Mouse (Mus musculus) neural tube, embryonic 10.5 days (tissue): ENCODE data around the gene Stat3.

Experiments
- DNase-seq: peaks from one replicate; pipeline ENCODE4 v3.0.0-alpha.2; 2017; ENCODE audit warnings: low spot score; ENCODE audit errors: extremely low spot score

Gene Stat3

DNA sequence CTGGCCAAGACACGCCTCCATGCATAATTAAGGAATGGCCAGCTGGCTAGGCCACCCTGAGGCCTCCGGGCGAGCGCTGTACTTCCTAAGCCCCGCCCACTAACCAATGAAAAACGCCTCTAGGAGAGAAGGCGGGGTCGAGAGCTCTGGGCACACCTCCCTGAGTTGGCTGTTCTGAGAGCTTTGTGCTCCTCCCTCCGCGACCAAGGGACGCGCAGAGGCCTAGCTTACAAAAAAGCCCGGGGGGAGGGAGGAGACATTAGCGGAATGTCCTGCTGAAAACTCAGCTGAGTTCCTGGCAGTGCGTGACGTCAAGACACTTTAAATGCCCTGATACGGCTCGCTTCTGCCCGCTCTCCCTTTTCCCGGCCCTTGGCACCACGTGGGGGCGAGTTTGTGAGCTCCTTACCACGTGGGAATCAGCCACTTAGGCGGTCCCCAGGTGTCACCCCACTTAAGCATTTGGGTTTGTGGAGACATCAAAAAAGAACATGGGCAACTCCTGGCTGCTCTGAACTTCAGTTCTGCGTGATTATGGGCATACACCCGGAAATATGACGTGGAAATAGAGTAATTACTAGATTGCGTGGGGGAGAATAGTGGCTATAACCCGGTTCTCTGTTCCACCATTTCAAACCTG lies at the start of gene Stat3:
Gene Stat3 (minus strand): TSS at position 29 of the 640 bp plus-strand sequence.
- DNase-seq: peak; percentile 100

GRCm38 (mm10) chr11:100988674-100989073 lies 49.3 kb upstream of the Stat3 start:
- no peak for DNase-seq

DNA sequence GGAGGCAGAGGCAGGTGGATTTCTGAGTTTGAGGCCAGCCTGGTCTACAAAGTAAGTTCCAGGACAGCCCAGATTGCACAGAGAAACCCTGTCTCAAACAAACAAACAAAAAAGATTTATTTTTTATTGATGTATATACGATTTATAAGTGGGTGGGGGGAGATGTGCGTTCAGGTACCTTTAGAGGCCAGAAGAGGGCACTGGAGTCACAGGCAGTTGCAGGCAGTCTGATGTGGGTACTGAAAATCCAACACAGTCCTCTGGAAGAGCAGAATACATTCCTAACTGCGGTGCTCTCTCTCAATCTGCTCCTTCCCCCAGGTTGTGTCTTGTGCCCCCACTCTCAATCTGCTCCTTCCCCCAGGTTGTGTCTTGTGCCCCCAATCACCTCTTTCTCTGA lies 46.3 kb upstream of the Stat3 start:
- DNase-seq: no peak

- DNase-seq: no peak
Observed at GRCm38 (mm10) chr11:100983778-100984131, 44.4 kb upstream of the Stat3 start.

- DNase-seq: peak; percentile 91
Observed at GRCm38 (mm10) chr11:100983125-100983777, 43.9 kb upstream of the Stat3 start.

DNA sequence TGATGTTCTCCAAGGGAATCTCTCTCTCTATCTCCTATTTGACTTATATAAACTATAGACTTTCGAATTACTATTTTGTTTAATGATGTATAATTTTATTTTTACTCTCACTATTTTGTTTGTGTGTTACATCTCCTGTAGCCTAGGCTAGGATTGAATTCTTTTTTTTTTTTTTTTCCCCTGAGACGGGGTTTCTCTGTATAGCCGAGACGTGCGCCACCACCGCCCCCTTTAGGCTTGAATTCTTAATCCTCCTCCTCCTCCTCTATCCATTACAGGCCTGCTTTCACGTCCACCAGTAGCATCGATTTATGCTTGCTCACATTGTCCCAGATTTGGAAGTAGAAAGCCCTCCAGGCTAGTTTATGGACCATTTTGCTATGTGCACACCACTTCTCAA lies 42.7 kb upstream of the Stat3 start:
- DNase-seq: peak; percentile 12

GRCm38 (mm10) chr11:100981236-100981635 lies 41.9 kb upstream of the Stat3 start:
- DNase-seq: no peak

DNA sequence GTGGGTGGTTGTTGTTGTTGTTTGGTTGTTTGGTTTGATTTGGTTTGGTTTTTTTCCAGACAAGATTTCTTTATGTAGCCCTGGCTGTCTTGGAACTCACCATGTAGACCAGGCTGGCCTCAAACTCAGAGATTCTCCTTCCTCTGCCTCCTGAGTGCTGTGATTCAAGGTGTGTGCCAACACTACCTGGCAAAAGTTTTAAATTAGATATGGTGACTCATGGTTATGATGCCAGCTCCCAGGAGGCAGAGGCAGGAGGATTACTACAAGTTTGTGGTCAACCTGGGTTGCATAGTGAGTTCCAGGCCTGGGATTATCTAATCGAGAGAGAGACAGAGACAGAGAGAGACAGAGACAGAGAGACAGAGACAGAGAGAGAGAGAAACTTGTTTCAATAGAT lies 41.1 kb upstream of the Stat3 start:
- no peak for DNase-seq

DNA sequence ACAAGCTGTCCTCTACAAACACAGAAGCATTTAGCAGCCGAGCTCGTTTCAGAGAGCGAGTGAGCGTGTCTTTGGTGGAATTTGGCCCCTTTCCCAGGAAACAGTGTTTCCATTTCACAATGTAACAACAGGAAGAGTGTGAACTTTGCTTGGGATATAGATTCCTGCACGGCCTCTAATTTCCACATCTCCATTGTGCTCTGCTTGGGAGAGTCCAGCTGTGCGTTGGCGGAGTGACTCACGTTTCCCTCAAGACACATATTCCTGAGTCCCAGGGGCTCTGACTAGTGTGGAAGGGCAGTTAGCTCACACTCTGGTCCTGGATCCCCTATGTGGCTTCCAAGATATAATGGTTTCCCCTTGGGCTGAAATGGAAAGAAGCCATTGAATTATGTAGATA lies 40.5 kb upstream of the Stat3 start:
- DNase-seq: no peak

DNA sequence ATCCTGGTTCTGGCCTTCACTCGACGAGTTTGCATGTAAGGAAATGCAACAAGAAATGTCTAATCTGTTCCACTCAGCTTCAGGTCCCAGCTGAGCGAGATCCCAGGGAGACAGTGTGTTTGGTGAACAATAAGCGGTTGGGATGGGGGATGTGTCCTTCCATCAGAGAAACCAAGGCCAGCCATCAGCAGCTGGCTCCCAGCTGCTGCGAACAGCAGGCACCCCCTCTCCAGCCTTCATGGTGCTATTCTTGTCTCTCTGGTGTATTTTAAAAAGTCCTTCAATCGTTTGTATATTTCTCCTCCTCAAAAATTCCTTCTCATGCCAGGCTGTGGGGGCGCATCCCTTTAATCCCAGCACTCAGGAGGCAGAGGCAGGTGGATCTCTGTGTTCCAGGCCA lies 35.9 kb upstream of the Stat3 start:
- DNase-seq: no peak

- no peak for DNase-seq
Observed at GRCm38 (mm10) chr11:100974381-100974970, 35.1 kb upstream of the Stat3 start.

GRCm38 (mm10) chr11:100973245-100973644 lies 33.9 kb upstream of the Stat3 start:
- DNase-seq: no peak

DNA sequence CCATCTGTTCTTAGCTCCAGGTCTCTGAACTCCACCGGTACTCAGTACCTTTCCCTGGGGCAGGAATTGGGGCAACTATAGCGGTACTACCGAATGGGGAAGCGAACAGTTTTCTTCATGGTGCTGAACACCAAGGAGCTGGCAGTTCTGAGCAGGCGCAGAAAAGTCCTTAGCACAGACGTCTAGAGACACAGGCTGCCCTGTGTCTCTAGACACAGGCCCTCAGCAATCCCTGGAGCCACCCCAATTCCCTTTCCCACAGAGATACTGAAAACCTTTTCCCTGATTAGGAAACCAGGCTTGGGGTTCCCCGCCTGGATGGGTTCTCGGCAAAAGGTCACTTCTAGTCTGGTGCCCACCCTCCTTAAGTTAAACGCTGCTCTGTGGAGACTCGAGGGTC lies 32.1 kb upstream of the Stat3 start:
- DNase-seq: no peak

DNA sequence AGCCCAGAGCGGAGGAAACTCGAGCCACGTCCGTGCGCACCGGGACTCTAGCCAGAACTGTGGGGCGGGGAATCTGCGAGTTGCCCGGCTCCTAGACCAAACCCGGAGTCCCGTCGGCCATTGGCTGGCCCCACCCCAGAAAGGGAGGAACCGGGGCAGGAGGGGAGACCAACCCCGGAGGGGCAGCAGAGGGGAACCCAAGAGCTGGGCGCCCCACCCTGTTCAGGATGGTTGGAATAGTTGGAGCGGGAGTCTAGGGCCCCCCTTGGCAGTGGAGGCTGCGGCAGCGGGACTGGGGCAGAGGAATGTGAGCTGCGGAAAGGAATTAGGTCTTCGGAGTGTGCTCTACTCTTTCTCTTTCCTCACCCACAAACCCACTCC lies 31.2 kb upstream of the Stat3 start, which contains the start of gene Cavin1:
Gene Cavin1 (minus strand): TSS at position 331 of the 381 bp plus-strand sequence.
- no peak for DNase-seq

DNA sequence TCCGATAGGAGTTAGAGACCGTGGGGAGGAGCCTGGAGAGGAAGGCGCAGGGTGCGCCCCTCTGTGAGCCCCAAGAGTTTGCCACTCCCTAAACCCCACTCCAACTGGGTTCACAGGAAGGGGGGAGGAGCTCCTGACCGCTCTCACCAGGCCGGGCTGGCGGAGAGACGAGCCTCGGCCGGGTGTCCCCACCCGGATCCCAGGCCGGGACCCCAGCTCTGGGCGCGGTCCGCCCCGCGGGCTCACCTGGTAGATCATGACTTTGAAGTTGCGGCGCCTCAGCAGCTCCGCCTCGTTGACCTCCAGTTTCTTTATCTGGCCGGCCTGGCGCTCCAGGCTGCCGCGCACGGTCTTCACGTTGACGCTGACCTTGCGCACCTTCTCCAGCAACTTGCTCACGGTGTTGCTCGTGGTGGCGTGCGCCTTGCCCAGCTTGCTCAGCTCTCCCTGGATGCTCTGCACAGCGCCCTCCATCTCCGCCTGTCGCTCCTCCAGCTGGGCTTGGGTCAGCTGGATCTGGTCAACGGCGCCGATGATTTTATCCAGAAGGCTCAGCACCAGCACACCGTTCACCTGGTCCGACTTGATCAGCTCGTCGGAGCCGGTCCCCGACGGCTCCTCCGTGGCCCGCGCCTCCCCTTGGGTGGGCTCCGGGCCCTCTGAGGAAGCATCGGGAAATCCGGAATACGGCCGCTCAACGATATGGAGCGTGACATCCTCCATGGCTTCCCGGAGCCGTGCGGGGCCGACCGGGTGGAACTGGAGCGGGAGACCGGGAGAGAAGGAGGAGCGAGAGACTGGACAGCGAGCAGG lies 30.6 kb upstream of the Stat3 start:
- DNase-seq: peak; percentile 61

- DNase-seq: peak; percentile 16
Observed at GRCm38 (mm10) chr11:100969189-100969743, 29.9 kb upstream of the Stat3 start.

DNA sequence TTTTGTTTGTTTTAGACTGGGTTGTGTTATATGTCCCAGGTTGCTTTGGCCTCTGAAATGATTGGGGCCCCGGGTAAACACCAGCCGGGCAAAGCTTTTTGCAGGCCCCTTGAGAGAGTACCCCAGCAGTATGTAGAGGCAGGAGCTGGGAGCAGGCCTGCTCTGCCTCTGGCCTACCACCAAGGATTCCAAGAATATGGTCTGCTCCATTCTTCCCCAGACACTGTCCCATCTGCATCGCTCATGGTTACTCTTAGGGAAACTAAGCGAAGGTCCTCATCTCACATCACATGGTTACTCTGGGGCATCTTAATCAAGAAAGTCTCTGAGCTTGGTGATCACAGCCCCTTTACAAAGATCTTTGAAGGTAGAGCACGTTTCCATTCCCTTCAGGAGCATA lies 29.2 kb upstream of the Stat3 start:
- DNase-seq: no peak

- DNase-seq: no peak
Observed at GRCm38 (mm10) chr11:100967881-100968420, 28.6 kb upstream of the Stat3 start.

- no peak for DNase-seq
Observed at GRCm38 (mm10) chr11:100967376-100967775, 28.0 kb upstream of the Stat3 start.

GRCm38 (mm10) chr11:100965760-100966159 lies 26.4 kb upstream of the Stat3 start:
- DNase-seq: no peak

DNA sequence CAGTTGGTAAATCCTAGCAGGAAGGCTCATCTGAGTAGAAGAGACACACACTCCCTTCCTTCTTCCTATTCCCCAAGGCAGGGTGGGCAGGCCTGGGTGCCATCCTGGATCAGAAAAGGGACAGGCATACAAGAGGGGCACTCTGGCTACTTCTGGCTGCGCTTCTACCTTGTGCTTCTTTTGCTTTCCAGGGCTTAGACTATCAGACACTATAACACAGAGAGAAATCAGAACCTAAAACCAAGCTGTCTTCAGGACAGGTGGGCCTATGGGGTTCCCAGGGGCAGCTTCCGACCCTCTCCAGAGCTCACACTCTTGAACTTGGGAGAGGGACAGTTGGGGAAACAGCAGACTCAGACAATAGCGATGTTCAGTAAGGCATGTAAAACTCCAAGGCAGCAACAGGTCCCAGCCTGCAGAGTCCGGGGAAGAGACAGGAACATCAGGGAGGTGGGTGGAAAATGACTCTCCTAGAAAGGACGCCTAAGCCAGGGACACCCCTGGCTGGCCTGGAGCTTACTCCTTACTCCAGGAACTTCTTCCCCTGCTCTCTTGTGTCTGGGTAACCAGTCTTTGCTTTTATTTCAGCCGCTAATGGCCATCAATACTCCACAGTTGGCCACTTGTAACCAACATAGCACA lies 25.7 kb upstream of the Stat3 start:
- no peak for DNase-seq
